Mouse (Mus musculus) testis, adult 10 weeks (tissue): ENCODE measurements around the gene Kpna2. TPM values are rescaled to one million over a fixed set of nuclear protein-coding genes. Genes with fewer than 3 reads are reported as not detected.

Source experiments
- polyA plus RNA-seq: library from polyadenylated mRNA; stranded (reverse); fragments of 350-450 nt; fragmentation: Illumina TruSeq; extraction: RNeasy Lipid Tissue Mini Kit (QIAGEN cat#74804); gene quantifications from one replicate; pipeline ENCODE4 v1.2.3, GENCODE M21; 2014; ENCODE audit warnings: low read depth, low replicate concordance

The Kpna2 gene
- 647 TPM for polyA plus RNA-seq

GRCm38 (mm10) chr11:106999151-106999948 is at the start of gene Kpna2:
TSS of gene Kpna2 (minus strand) at chr11:106999541.

GRCm38 (mm10) chr11:107025411-107026321 is 26.3 kb upstream of the Kpna2 start, which contains the start of gene 1810010H24Rik:
TSS of gene 1810010H24Rik (plus strand) at chr11:107025681.

Other genes with a start within 250 kb of the Kpna2 start
- 1.6 TPM for gene Pecam1, start 248.9 kb downstream of the Kpna2 start, polyA plus RNA-seq
- 0.31 TPM for gene Milr1, start 248.3 kb downstream of the Kpna2 start, polyA plus RNA-seq
- gene Polg2, start 220.0 kb downstream of the Kpna2 start, polyA plus RNA-seq: 2.7 TPM
- gene Ddx5, start 210.4 kb downstream of the Kpna2 start, polyA plus RNA-seq: 1,671 TPM
- gene Cep95, start 210.3 kb downstream of the Kpna2 start, polyA plus RNA-seq: 109 TPM
- gene Smurf2, start 78.8 kb downstream of the Kpna2 start, polyA plus RNA-seq: 84.2 TPM
- 0.85 TPM for gene 1810010H24Rik, start 26.1 kb upstream of the Kpna2 start, polyA plus RNA-seq
- gene Bptf, start 132.6 kb upstream of the Kpna2 start, polyA plus RNA-seq: 32.2 TPM
- 17.1 TPM for gene Nol11, start 189.8 kb upstream of the Kpna2 start, polyA plus RNA-seq